Mouse (Mus musculus) olfactory bulb, adult 2 months (tissue): Measurements from ENCODE around the gene Hipk2.

Experiments used
- CTCF ChIP-seq: fragments of 200-500 bp; IDR thresholded peaks from 2 replicates; pipeline ENCODE4 v1.5.1; 2012; ENCODE audit warnings: low read depth, mild to moderate bottlenecking, low read length, moderate library complexity; ENCODE audit not compliant: insufficient read depth
- POLR2A ChIP-seq: fragments of 200-500 bp; IDR thresholded peaks from 2 replicates; pipeline ENCODE4 v1.6.1; 2012; ENCODE audit warnings: mild to moderate bottlenecking, low read depth, low read length, moderate library complexity; ENCODE audit not compliant: insufficient read depth

GRCm38 (mm10) chr6:38796993-38797392 is 79.0 kb downstream of the Hipk2 start:
- no peak for TF ChIP-seq CTCF
- no peak for TF ChIP-seq POLR2A
